Mouse (Mus musculus): ENCODE results near the gene Gm4131.

DNA sequence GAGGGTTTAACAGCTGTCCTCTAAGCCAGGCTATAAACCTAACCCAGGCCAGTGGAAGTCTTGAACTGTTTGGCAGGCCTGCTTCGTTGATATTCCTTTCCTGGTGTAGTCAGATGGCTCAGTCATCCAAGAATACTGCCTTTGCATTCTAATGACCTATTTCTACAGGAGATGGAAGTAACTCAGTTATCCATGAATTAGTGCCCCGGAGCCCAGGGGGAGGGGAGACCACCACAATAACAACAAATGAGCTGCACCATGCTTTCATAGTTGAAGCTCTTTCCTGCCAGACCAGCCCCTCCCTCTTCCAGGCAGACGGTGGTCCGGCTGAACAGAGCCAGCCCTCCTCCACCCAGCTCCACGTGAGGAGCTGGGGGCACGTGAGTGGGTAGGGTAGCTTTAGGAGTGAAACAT lies 33.4 kb upstream of the Gm4131 start:
- TF ChIP-seq TCF12 (IDR thresholded peaks at IDR 0.05; ENCODE audit: insufficient read depth, poor library complexity, severe bottlenecking) (no peak), POLR2A (IDR thresholded peaks at IDR 0.05; ENCODE audit: insufficient read length, low read depth) (no peak), POLR2AphosphoS2 (IDR thresholded peaks at IDR 0.05; ENCODE audit: insufficient read length, low read depth) (no peak), MAX (IDR thresholded peaks at IDR 0.05; ENCODE audit: low read depth) (no peak), E2F4 (IDR thresholded peaks at IDR 0.05; ENCODE audit: insufficient read depth) (no peak), MYOD1 (IDR thresholded peaks at IDR 0.05; ENCODE audit: control insufficient read depth in 1 of 3, insufficient read length in 2 of 3, low read depth in 2 of 3) (no peak)

Data from myocyte (in vitro differentiated cells).